Mouse (Mus musculus) bone marrow macrophage, adult 2 months (primary cell): ENCODE measurements around the gene Aldh1l2. TPM values are rescaled to one million over a fixed set of nuclear protein-coding genes. Genes with fewer than 3 reads are reported as not detected.
"Not testable (repeated sequence)": the region's sequence is repeated elsewhere in the genome, so short reads cannot be mapped to it uniquely, and the experiment has no call there.

Experiments used
- H3K27ac ChIP-seq: 2 replicates; pipeline ENCODE4 v1.5.1; 2012; ENCODE audit warnings: low read depth, low read length; ENCODE audit not compliant: insufficient read depth
- H3K4me1 ChIP-seq: 2 replicates; pipeline ENCODE4 v1.6.1; 2012; ENCODE audit warnings: low read length; ENCODE audit not compliant: control insufficient read depth, insufficient read depth
- H3K4me3 ChIP-seq: 2 replicates; pipeline ENCODE4 v1.5.1; 2012; ENCODE audit warnings: mild to moderate bottlenecking, low read length, moderate library complexity; ENCODE audit not compliant: insufficient read depth
- CTCF ChIP-seq: IDR thresholded peaks from 2 replicates; pipeline ENCODE4 v1.5.1; 2012; ENCODE audit warnings: low read depth, mild to moderate bottlenecking, low read length, moderate library complexity
- POLR2A ChIP-seq: IDR thresholded peaks from 2 replicates; pipeline ENCODE4 v1.6.1; 2012; ENCODE audit warnings: mild to moderate bottlenecking, low read depth, low read length, borderline replicate concordance
- polyA plus RNA-seq: library from polyadenylated mRNA; stranded (reverse); fragments of >200 nt; gene quantifications from 2 replicates; pipeline ENCODE4 v1.2.4, GENCODE M21; 2012; ENCODE audit not compliant: missing spikeins, insufficient read depth, insufficient read length

The Aldh1l2 gene
- polyA plus RNA-seq, 1 experiment: 1.2 TPM

- Histone ChIP-seq H3K27ac (no peak overlapping the region), H3K4me1 (peaks cover 9% of the 10 kb centered on the region), H3K4me3 (no peak overlapping the region)
- TF ChIP-seq CTCF (no peak), POLR2A (no peak)
Measured at GRCm38 (mm10) chr10:83536436-83536835, 2.5 kb upstream of the Aldh1l2 start.

- H3K4me1 ChIP-seq: peaks cover 20% of the 10 kb centered on the region
- TF ChIP-seq CTCF (no peak), POLR2A (no peak)
- H3K27ac ChIP-seq: no peak overlapping the region
- peak overlapping the region; percentile 43 for H3K4me3 ChIP-seq
Measured at GRCm38 (mm10) chr10:83533258-83533909, 556 bp downstream of the Aldh1l2 start.

GRCm38 (mm10) chr10:83530384-83530967, 3.5 kb downstream of the Aldh1l2 start:
- H3K27ac ChIP-seq: no peak overlapping the region
- no peak for TF ChIP-seq CTCF
- TF ChIP-seq POLR2A: no peak
- no peak overlapping the region for H3K4me3 ChIP-seq
- peaks cover 20% of the 10 kb centered on the region for H3K4me1 ChIP-seq

- not testable (repeated sequence) for H3K27ac ChIP-seq, H3K4me3 ChIP-seq
Measured at GRCm38 (mm10) chr10:83524238-83524637, 9.7 kb downstream of the Aldh1l2 start.

GRCm38 (mm10) chr10:83520990-83521389, 12.9 kb downstream of the Aldh1l2 start:
- Histone ChIP-seq H3K4me3 (no peak overlapping the region), H3K27ac (no peak overlapping the region), H3K4me1 (no peaks in the 10 kb centered on the region)
- TF ChIP-seq CTCF (no peak), POLR2A (no peak)

More at GRCm38 (mm10) chr10:83524238-83524637, 9.7 kb downstream of the Aldh1l2 start:
- not testable (repeated sequence) for H3K4me1 ChIP-seq

- no peak overlapping the region for H3K27ac ChIP-seq
- no peaks in the 10 kb centered on the region for H3K4me1 ChIP-seq
- TF ChIP-seq CTCF (no peak), POLR2A (no peak)
- no peak overlapping the region for H3K4me3 ChIP-seq
Measured at GRCm38 (mm10) chr10:83513736-83514135, 20.2 kb downstream of the Aldh1l2 start.

- TF ChIP-seq CTCF (no peak), POLR2A (no peak)
- Histone ChIP-seq H3K4me3 (no peak overlapping the region), H3K27ac (no peak overlapping the region), H3K4me1 (no peaks in the 10 kb centered on the region)
Measured at GRCm38 (mm10) chr10:83511304-83511703, 22.6 kb downstream of the Aldh1l2 start.

- Histone ChIP-seq H3K4me3 (no peak overlapping the region), H3K4me1 (no peaks in the 10 kb centered on the region), H3K27ac (no peak overlapping the region)
- TF ChIP-seq CTCF: peak; percentile 80
- TF ChIP-seq POLR2A: no peak
Measured at GRCm38 (mm10) chr10:83508962-83509660, 24.8 kb downstream of the Aldh1l2 start.

- TF ChIP-seq POLR2A (no peak), CTCF (no peak)
- Histone ChIP-seq H3K4me3 (no peak overlapping the region), H3K27ac (no peak overlapping the region), H3K4me1 (no peaks in the 10 kb centered on the region)
Measured at GRCm38 (mm10) chr10:83497321-83497720, 36.6 kb downstream of the Aldh1l2 start.

GRCm38 (mm10) chr10:83490506-83490905, 43.4 kb downstream of the Aldh1l2 start:
- no peak for TF ChIP-seq CTCF
- Histone ChIP-seq H3K4me3 (no peak overlapping the region), H3K27ac (no peak overlapping the region), H3K4me1 (no peaks in the 10 kb centered on the region)
